Mouse (Mus musculus) A20 (cell line): ENCODE measurements at regions not wholly inside any gene's neighbourhood (a gene's known extent, or its start where the extent isn't known, plus 50 kb on each side); places are given as distances from the start of the nearest gene placed in this dataset.
"Not testable (repeated sequence)": the region's sequence is repeated elsewhere in the genome, so short reads cannot be mapped to it uniquely, and the experiment has no call there.

ENCODE experiments used
- DNase-seq: peaks from one replicate; pipeline ENCODE4 v3.0.0-alpha.2; 2011; ENCODE audit warnings: low read depth, low spot score

GRCm38 (mm10) chrX:40707176-40707575 lies 693.5 kb upstream of the Gria3 start:
- not testable (repeated sequence) for DNase-seq

GRCm38 (mm10) chrX:40708631-40709030 lies 692.0 kb upstream of the Gria3 start:
- no peak for DNase-seq

- peak; percentile 4 for DNase-seq
Observed at GRCm38 (mm10) chrX:40740701-40741344, 659.8 kb upstream of the Gria3 start.
